ENCODE assay signal across 16 mouse cellular contexts in the genomic region with DNA sequence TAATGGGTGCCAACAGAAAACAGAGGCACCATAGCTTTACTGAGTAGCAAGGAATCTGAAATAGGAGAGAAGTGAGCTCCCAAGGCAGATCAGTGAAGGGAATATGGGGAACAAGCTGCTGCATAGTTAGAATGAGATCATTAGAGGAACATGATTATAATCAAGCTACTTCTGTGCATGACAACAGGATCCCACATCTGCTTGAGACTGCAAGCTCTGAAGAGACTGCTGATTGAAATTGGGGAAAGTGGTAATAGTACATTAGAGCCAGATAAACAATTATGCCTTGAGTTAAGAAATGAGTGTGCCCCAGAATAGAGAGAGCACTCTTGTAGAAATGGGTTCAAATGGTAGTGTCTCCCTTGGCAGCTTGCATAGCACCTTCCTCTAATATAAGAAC.
"Had no signal": no experiment of that assay in that cellular context is flagged by ENCODE, and none has a peak within 500 bp of the region (broad histone marks: within the 10 kb centered on the region; RNA-seq: fewer than 3 reads in every experiment).

No protein-coding gene starts in this region.

- DNase-seq: kidney, postnatal 14 days; kidney, postnatal 4 days; left cerebral cortex, postnatal 4 days; liver, postnatal 0 days; lung, embryonic 14.5 days; thymus, adult 2 months; thymus, postnatal 14 days; thymus, postnatal 4 days had no signal

- H3K4me3 ChIP-seq: limb, embryonic 12.5 days; limb, embryonic 15.5 days; midbrain, embryonic 12.5 days; midbrain, embryonic 15.5 days had no signal

- H3K4me1 ChIP-seq: limb, embryonic 12.5 days; limb, embryonic 15.5 days; midbrain, embryonic 12.5 days; midbrain, embryonic 15.5 days had no signal

- H3K27ac ChIP-seq: limb, embryonic 12.5 days; limb, embryonic 15.5 days; liver, embryonic 14.5 days; macrophage; midbrain, embryonic 12.5 days; midbrain, embryonic 15.5 days had no signal

- H3K4me2 ChIP-seq: limb, embryonic 12.5 days; limb, embryonic 15.5 days; liver, embryonic 11.5 days; lung, embryonic 14.5 days; midbrain, embryonic 12.5 days; midbrain, embryonic 15.5 days had no signal

- H3K9ac ChIP-seq: limb, embryonic 12.5 days; limb, embryonic 15.5 days; liver, embryonic 14.5 days; liver, postnatal 0 days; lung, embryonic 14.5 days; midbrain, embryonic 12.5 days; midbrain, embryonic 15.5 days had no signal

- H3K9me3 ChIP-seq: limb, embryonic 12.5 days; limb, embryonic 15.5 days; midbrain, embryonic 12.5 days; midbrain, embryonic 15.5 days had no signal

- H3K27me3 ChIP-seq: limb, embryonic 12.5 days; limb, embryonic 15.5 days; midbrain, embryonic 12.5 days; midbrain, embryonic 15.5 days had no signal

- H3K36me3 ChIP-seq: limb, embryonic 12.5 days; limb, embryonic 15.5 days; midbrain, embryonic 12.5 days; midbrain, embryonic 15.5 days had no signal

- ATAC-seq: liver, postnatal 0 days; lung, postnatal 0 days; midbrain, embryonic 15.5 days had no signal
